Mouse (Mus musculus): ENCODE data around the gene Cdc42bpa.

Cdc42bpa gene

GRCm38 (mm10) chr1:180194781-180195471 is 234.7 kb downstream of the Cdc42bpa start:
- DNase-seq: peak; percentile 74

- DNase-seq: peak; percentile 98
These were observed 235.6 kb downstream of the Cdc42bpa start for GRCm38 (mm10) chr1:180195703-180196381.

- no peak for DNase-seq
These were observed 236.2 kb downstream of the Cdc42bpa start for GRCm38 (mm10) chr1:180196508-180196907.

- no peak for DNase-seq
These were observed 237.7 kb downstream of the Cdc42bpa start for GRCm38 (mm10) chr1:180197956-180198355.

GRCm38 (mm10) chr1:180198959-180199714 is 238.9 kb downstream of the Cdc42bpa start, which contains the start of gene Coq8a:
TSS of gene Coq8a (minus strand) at chr1:180199602.
- no peak for DNase-seq

GRCm38 (mm10) chr1:180199715-180200050 is 239.4 kb downstream of the Cdc42bpa start:
- no peak for DNase-seq

- no peak for DNase-seq
These were observed 240.4 kb downstream of the Cdc42bpa start for GRCm38 (mm10) chr1:180200722-180201121.

- DNase-seq: no peak
These were observed 248.1 kb downstream of the Cdc42bpa start for GRCm38 (mm10) chr1:180208370-180208769.

GRCm38 (mm10) chr1:180210031-180210432 is 249.8 kb downstream of the Cdc42bpa start:
- no peak for DNase-seq

- DNase-seq: peak; percentile 60
These were observed 250.6 kb downstream of the Cdc42bpa start for GRCm38 (mm10) chr1:180210781-180211271.

GRCm38 (mm10) chr1:180212911-180213310 is 252.6 kb downstream of the Cdc42bpa start:
- no peak for DNase-seq

- peak; percentile 80 for DNase-seq
These were observed 254.8 kb downstream of the Cdc42bpa start for GRCm38 (mm10) chr1:180215044-180215443.
